Comparison of ENCODE assay signal across 13 mouse cellular contexts in the genomic region with DNA sequence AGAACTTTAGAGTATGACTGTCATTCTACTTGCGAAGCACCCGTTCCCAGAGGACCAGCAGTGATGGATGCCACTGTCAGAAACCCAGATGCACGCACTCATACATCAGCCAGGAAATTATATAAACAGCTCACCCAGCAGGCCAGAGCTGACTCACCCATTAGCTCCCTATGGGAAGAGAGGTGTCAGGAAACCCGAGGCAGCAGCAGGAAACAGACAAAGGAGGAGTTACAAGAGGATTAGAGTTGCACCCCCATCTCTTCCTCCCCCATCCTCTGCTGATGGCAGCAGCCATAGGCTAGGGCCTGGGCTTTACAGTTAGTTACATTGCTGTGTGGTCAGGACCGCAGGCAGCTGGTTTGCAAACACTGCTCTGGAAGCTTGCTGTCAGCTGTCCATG. TPM values are rescaled to one million over a fixed set of nuclear protein-coding genes. Genes with fewer than 3 reads are reported as not detected.
DNase-seq lines count a peak whose midpoint lies in the region; ATAC-seq and TF ChIP-seq lines count a peak whose summit lies in the region.
"Had no signal": no experiment of that assay in that cellular context is flagged by ENCODE, and none has a peak within 500 bp of the region (broad histone marks: within the 10 kb centered on the region; RNA-seq: fewer than 3 reads in every experiment).

No protein-coding gene starts in this region.

- no peak overlapping the region for H3K9ac ChIP-seq in midbrain, embryonic 14.5 days (replicated peaks; ENCODE audit: low read length)
- H3K9ac ChIP-seq in midbrain, postnatal 0 days (replicated peaks; ENCODE audit: low read length, poor library complexity, severe bottlenecking), result no peak overlapping the region
- no peak overlapping the region for H3K9ac ChIP-seq in stomach, postnatal 0 days (ENCODE audit: low read length)
- H3K9ac ChIP-seq: liver, embryonic 15.5 days had no signal

- H3K36me3 ChIP-seq in heart, embryonic 10.5 days, result no peaks in the 10 kb centered on the region
- H3K36me3 ChIP-seq in midbrain, embryonic 14.5 days (ENCODE audit: control insufficient read depth, insufficient read depth, low read length), result no peaks in the 10 kb centered on the region
- H3K36me3 ChIP-seq in midbrain, postnatal 0 days (ENCODE audit: insufficient read depth, low read length), result no peaks in the 10 kb centered on the region
- no peaks in the 10 kb centered on the region for H3K36me3 ChIP-seq in stomach, postnatal 0 days (ENCODE audit: control insufficient read depth, insufficient read depth, low read length)
- H3K36me3 ChIP-seq: G1E; liver, embryonic 15.5 days had no signal

- no peak for TF ChIP-seq EP300 in stomach, postnatal 0 days (optimal IDR thresholded peaks at IDR 0.05)

- 39% methylated on average over 5 of the region's 5 CpGs for WGBS in heart, embryonic 10.5 days
- 54% methylated on average over 5 of the region's 5 CpGs for WGBS in midbrain, embryonic 14.5 days
- WGBS in midbrain, postnatal 0 days, result 48% methylated on average over 5 of the region's 5 CpGs
- WGBS in stomach, postnatal 0 days, result 18% methylated on average over 5 of the region's 5 CpGs

- no peak overlapping the region for H3K4me2 ChIP-seq in midbrain, embryonic 14.5 days (ENCODE audit: low read length)
- H3K4me2 ChIP-seq in midbrain, postnatal 0 days (ENCODE audit: low read depth, low read length, poor library complexity, severe bottlenecking), result no peak overlapping the region
- no peak overlapping the region for H3K4me2 ChIP-seq in stomach, postnatal 0 days (replicated peaks; ENCODE audit: low read depth)
- H3K4me2 ChIP-seq: liver, embryonic 15.5 days had no signal

- no peaks in the 10 kb centered on the region for H3K9me3 ChIP-seq in heart, embryonic 10.5 days
- H3K9me3 ChIP-seq in midbrain, embryonic 14.5 days (ENCODE audit: control insufficient read depth, low read length), result no peaks in the 10 kb centered on the region
- no peaks in the 10 kb centered on the region for H3K9me3 ChIP-seq in midbrain, postnatal 0 days (ENCODE audit: low read length)
- H3K9me3 ChIP-seq in stomach, postnatal 0 days (ENCODE audit: control insufficient read depth, low read length), result no peaks in the 10 kb centered on the region
- H3K9me3 ChIP-seq: G1E; liver, embryonic 15.5 days had no signal

- no peak for DNase-seq in heart, embryonic 10.5 days (ENCODE audit: low spot score)
- DNase-seq in heart, adult 8-10 months (ENCODE audit: low spot score), result no peak
- DNase-seq in kidney, postnatal 10 days, result peak; percentile 28
- DNase-seq in kidney, adult 9 months, result no peak
- DNase-seq in midbrain, embryonic 14.5 days, result peak; percentile 13
- no peak for DNase-seq in midbrain, postnatal 0 days (ENCODE audit: low spot score)
- DNase-seq in stomach, postnatal 0 days (ENCODE audit: low spot score), result no peak
- DNase-seq in c-Kit-positive CD71-positive TER-119-positive erythroid progenitor cells, embryonic 14.5 days (ENCODE audit: low spot score), result no peak
- DNase-seq: cerebellum, adult 9-10 months; heart, postnatal 14 days had no signal

- no peak for ATAC-seq in midbrain, embryonic 14.5 days (ENCODE audit: low FRiP score, low TSS enrichment)
- no peak for ATAC-seq in midbrain, postnatal 0 days (ENCODE audit: low FRiP score)
- ATAC-seq in stomach, postnatal 0 days (ENCODE audit: low FRiP score, low TSS enrichment), result peak; percentile 60; the same call in 1 of the 2 replicates
- ATAC-seq: activated CD4-positive, CD25-positive, alpha-beta regulatory T cell, adult 4 months had no signal

- peaks cover 25% of the 10 kb centered on the region for H3K27me3 ChIP-seq in heart, embryonic 10.5 days (ENCODE audit: insufficient read depth, poor library complexity, severe bottlenecking)
- no peaks in the 10 kb centered on the region for H3K27me3 ChIP-seq in midbrain, embryonic 14.5 days (ENCODE audit: control insufficient read depth, insufficient read depth, low read length)
- H3K27me3 ChIP-seq in midbrain, postnatal 0 days (ENCODE audit: insufficient read depth, low read length), result no peaks in the 10 kb centered on the region
- no peaks in the 10 kb centered on the region for H3K27me3 ChIP-seq in stomach, postnatal 0 days (ENCODE audit: control insufficient read depth, insufficient read depth, low read length)

- H3K27ac ChIP-seq in heart, embryonic 10.5 days, result 0 out of 2 replicates have a peak overlapping the region, but pooled peaks have one; percentile 1
- H3K27ac ChIP-seq in midbrain, embryonic 14.5 days (replicated peaks; ENCODE audit: low read depth, low read length), result no peak overlapping the region
- no peak overlapping the region for H3K27ac ChIP-seq in midbrain, postnatal 0 days (ENCODE audit: low read depth, low read length)
- no peak overlapping the region for H3K27ac ChIP-seq in stomach, postnatal 0 days (replicated peaks)
- H3K27ac ChIP-seq: liver, embryonic 15.5 days had no signal

- TF ChIP-seq CTCF in midbrain, postnatal 0 days (IDR thresholded peaks at IDR 0.05), result no peak
- TF ChIP-seq CTCF in stomach, postnatal 0 days (IDR thresholded peaks at IDR 0.05; ENCODE audit: low read depth), result no peak

- no peak overlapping the region for H3K4me3 ChIP-seq in heart, embryonic 10.5 days
- H3K4me3 ChIP-seq in midbrain, embryonic 14.5 days (replicated peaks; ENCODE audit: low read depth, low read length), result no peak overlapping the region
- no peak overlapping the region for H3K4me3 ChIP-seq in midbrain, postnatal 0 days (ENCODE audit: low read depth, low read length)
- no peak overlapping the region for H3K4me3 ChIP-seq in stomach, postnatal 0 days (ENCODE audit: low read depth, low read length)
- H3K4me3 ChIP-seq: liver, embryonic 15.5 days had no signal

- H3K4me1 ChIP-seq in heart, embryonic 10.5 days, result peaks cover 11% of the 10 kb centered on the region; the same call in 1 of the 2 replicates
- peaks cover 15% of the 10 kb centered on the region; the same call in 1 of the 2 replicates for H3K4me1 ChIP-seq in midbrain, embryonic 14.5 days (ENCODE audit: control insufficient read depth, insufficient read depth, low read length)
- H3K4me1 ChIP-seq in midbrain, postnatal 0 days (ENCODE audit: insufficient read depth, low read length), result peaks cover 7% of the 10 kb centered on the region; the same call in 1 of the 2 replicates
- H3K4me1 ChIP-seq in stomach, postnatal 0 days (replicated peaks; ENCODE audit: control insufficient read depth, insufficient read depth), result no peaks in the 10 kb centered on the region

RNA-seq across cellular contexts. Expression of a gene that starts 8.5 kb away (rescaled TPM):
- 9.2 and 11.6 TPM in 2 replicates for polyA plus RNA-seq in heart, embryonic 10.5 days (2016; fragmentation: Nextera tagmentation; extraction: Ambion mirVana)
- total RNA-seq in heart, adult 8-10 months (2022), result 1 to 10 TPM; 1.1 to 2.7 (median 1.7) TPM
- 9.4 and 11.3 TPM in 2 replicates for polyA plus RNA-seq in midbrain, embryonic 14.5 days (2014; fragmentation: Nextera tagmentation; extraction: Ambion mirVana)
- total RNA-seq in midbrain, postnatal 0 days (2014; rRNA removed), result 11.0 and 19.7 TPM in 2 replicates
- 11.5 and 11.7 TPM in 2 replicates for polyA plus RNA-seq in midbrain, postnatal 0 days (2015; fragmentation: Nextera tagmentation; extraction: Ambion mirVana)
- 11.0 and 11.8 TPM in 2 replicates for polyA plus RNA-seq in stomach, postnatal 0 days (2015; fragmentation: Nextera tagmentation; extraction: Ambion mirVana)

RNA-seq across cellular contexts. Expression of a gene that starts 35.7 kb away (rescaled TPM):
- polyA plus RNA-seq in heart, embryonic 10.5 days (2016; fragmentation: Nextera tagmentation; extraction: Ambion mirVana), result 1.5 and 2.8 TPM in 2 replicates
- 1 to 10 TPM; 3.8 to 5.8 (median 4.5) TPM for total RNA-seq in heart, adult 8-10 months (2022)
- polyA plus RNA-seq in midbrain, embryonic 14.5 days (2014; fragmentation: Nextera tagmentation; extraction: Ambion mirVana), result 0.89 and 1.5 TPM in 2 replicates
- total RNA-seq in midbrain, postnatal 0 days (2014; rRNA removed), result 3.0 and 4.0 TPM in 2 replicates
- polyA plus RNA-seq in midbrain, postnatal 0 days (2015; fragmentation: Nextera tagmentation; extraction: Ambion mirVana), result 2.5 and 2.9 TPM in 2 replicates
- polyA plus RNA-seq in stomach, postnatal 0 days (2015; fragmentation: Nextera tagmentation; extraction: Ambion mirVana), result 1.8 and 1.9 TPM in 2 replicates

Comparison
In these comparisons a context has a peak if more than half of its experiments do, and no peak if none do; other contexts are left out.
1. DNase-seq: peak in kidney, postnatal 10 days (single experiment) and midbrain, embryonic 14.5 days (single experiment); none in heart, embryonic 10.5 days (single experiment), heart, adult 8-10 months (single experiment), kidney, adult 9 months (single experiment), midbrain, postnatal 0 days (single experiment), stomach, postnatal 0 days (single experiment) and c-Kit-positive CD71-positive TER-119-positive erythroid progenitor cells, embryonic 14.5 days (single experiment).